Mouse (Mus musculus) neural tube, embryonic 12.5 days (tissue): Measurements from ENCODE around the gene Sult2a2. TPM values are rescaled to one million over a fixed set of nuclear protein-coding genes. Genes with fewer than 3 reads are reported as not detected.
"Not testable (repeated sequence)": the region's sequence is repeated elsewhere in the genome, so short reads cannot be mapped to it uniquely, and the experiment has no call there.

ENCODE experiments used
- ATAC-seq: fragments of 200-750 bp; cut with Nextera tagmentation; 2 replicates; pipeline ENCODE4 v1.8.0; 2017; ENCODE audit warnings: low read depth, mild to moderate bottlenecking, moderate TSS enrichment, moderate library complexity; ENCODE audit not compliant: low FRiP score
- H3K27ac ChIP-seq: fragments of 300-500 bp; sonication (generic); 2 replicates; pipeline ENCODE4 v1.5.1; 2016
- H3K27me3 ChIP-seq: fragments of 300-500 bp; sonication (generic); replicated peaks from 2 replicates; pipeline ENCODE4 v1.6.1; 2016; ENCODE audit warnings: mild to moderate bottlenecking
- H3K36me3 ChIP-seq: fragments of 300-500 bp; sonication (generic); 2 replicates; pipeline ENCODE4 v1.6.1; 2016; ENCODE audit warnings: mild to moderate bottlenecking
- H3K4me1 ChIP-seq: fragments of 300-500 bp; sonication (generic); 2 replicates; pipeline ENCODE4 v1.6.1; 2016
- H3K4me2 ChIP-seq: fragments of 300-500 bp; sonication (generic); replicated peaks from 2 replicates; pipeline ENCODE4 v1.6.1; 2016; ENCODE audit warnings: mild to moderate bottlenecking
- H3K4me3 ChIP-seq: fragments of 300-500 bp; sonication (generic); 2 replicates; pipeline ENCODE4 v1.5.1; 2016
- H3K9ac ChIP-seq: fragments of 300-500 bp; sonication (generic); 2 replicates; pipeline ENCODE4 v1.6.1; 2016; ENCODE audit warnings: mild to moderate bottlenecking
- H3K9me3 ChIP-seq: fragments of 300-500 bp; sonication (generic); 2 replicates; pipeline ENCODE4 v1.6.1; 2016; ENCODE audit warnings: mild to moderate bottlenecking
- WGBS: fragments of 180-500 bp; shearing (Covaris S2); methylation state at CpG from one replicate; pipeline ENCODE4 v1.1.7; 2016; 5-methylcytosine and 5-hydroxymethylcytosine counted together
- polyA plus RNA-seq: library from polyadenylated mRNA; unstranded; fragments of >200 nt; fragmentation: Nextera tagmentation; extraction: Ambion mirVana; gene quantifications from 2 replicates; pipeline ENCODE4 v1.2.1, GENCODE M21; 2016

The Sult2a2 gene
- not detected in 2 replicates for polyA plus RNA-seq

DNA sequence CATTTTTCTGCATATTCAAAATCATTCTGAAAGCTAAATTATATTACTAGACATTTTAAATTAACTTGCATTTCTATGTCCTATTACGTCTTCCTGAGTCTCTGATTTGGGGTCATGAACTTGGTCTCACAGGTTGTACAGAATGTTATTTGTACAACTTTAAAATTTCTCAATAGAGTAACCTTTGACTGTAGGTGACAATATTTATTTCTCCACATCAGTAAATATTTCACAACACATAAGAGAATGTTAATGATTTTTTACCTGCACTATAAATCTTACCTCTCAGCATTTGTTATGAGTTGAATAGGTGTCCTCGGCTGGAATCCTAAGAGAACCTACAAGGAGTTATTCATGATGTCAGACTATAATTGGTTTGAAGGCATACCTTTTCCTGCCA, at the start of gene Sult2a2:
Gene Sult2a2 (plus strand): TSS at position 301 of the 400 bp plus-strand sequence.
- H3K9me3 ChIP-seq, H3K4me3 ChIP-seq, H3K9ac ChIP-seq, H3K36me3 ChIP-seq, ATAC-seq, H3K4me1 ChIP-seq, H3K4me2 ChIP-seq, H3K27ac ChIP-seq, H3K27me3 ChIP-seq: not testable (repeated sequence)
- WGBS, result 83% methylated on average over 1 of the region's 2 CpGs

DNA sequence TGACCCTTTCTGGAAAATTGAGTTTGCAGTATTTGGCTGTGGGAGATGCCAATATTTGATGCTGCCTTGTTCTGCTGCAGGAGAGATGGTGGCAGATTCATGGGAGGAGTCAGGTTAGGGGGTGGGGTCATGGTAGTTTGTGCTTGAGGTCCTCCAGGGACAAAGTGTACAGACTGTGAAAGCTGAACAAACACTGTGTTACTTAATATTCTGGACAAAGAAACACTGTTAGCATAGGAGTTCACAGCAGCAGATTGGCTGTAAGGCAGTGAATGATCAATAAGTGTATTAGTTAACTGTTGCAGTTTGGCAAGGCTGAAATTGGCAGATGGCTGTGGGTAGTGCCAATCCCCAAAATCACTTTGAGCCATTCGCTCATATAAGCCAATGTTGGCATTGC, 80.6 kb downstream of the Sult2a2 start:
- 85% methylated on average over 1 of the region's 1 CpGs for WGBS
- Histone ChIP-seq H3K27me3 (no peaks in the 10 kb centered on the region), H3K9ac (no peak overlapping the region), H3K27ac (no peak overlapping the region), H3K4me2 (no peak overlapping the region), H3K36me3 (no peaks in the 10 kb centered on the region), H3K4me3 (no peak overlapping the region), H3K4me1 (no peaks in the 10 kb centered on the region), H3K9me3 (peaks cover 8% of the 10 kb centered on the region)
- no peak for ATAC-seq

Other genes starting within 250 kb of the Sult2a2 start
- not detected in 2 replicates for gene Bsph2, start 162.4 kb upstream of the Sult2a2 start, polyA plus RNA-seq
- not detected in 2 replicates for gene Sult2a5, start 109.5 kb upstream of the Sult2a2 start, polyA plus RNA-seq
- not detected in 2 replicates for gene Sult2a1, start 103.9 kb downstream of the Sult2a2 start, polyA plus RNA-seq